Mouse (Mus musculus) activated CD4-positive, CD25-positive, alpha-beta regulatory T cell, adult 9 weeks (primary cell): Measurements from ENCODE around the gene Ppm1k. TPM values are rescaled to one million over a fixed set of nuclear protein-coding genes. Genes with fewer than 3 reads are reported as not detected.

ENCODE experiments used
- polyA plus RNA-seq: library from polyadenylated mRNA; unstranded; fragments of 100-300 nt; shearing (Covaris generic); gene quantifications from one replicate; pipeline ENCODE4 v1.2.1, GENCODE M21; 2017

Ppm1k gene
- 18.2 TPM for polyA plus RNA-seq

DNA sequence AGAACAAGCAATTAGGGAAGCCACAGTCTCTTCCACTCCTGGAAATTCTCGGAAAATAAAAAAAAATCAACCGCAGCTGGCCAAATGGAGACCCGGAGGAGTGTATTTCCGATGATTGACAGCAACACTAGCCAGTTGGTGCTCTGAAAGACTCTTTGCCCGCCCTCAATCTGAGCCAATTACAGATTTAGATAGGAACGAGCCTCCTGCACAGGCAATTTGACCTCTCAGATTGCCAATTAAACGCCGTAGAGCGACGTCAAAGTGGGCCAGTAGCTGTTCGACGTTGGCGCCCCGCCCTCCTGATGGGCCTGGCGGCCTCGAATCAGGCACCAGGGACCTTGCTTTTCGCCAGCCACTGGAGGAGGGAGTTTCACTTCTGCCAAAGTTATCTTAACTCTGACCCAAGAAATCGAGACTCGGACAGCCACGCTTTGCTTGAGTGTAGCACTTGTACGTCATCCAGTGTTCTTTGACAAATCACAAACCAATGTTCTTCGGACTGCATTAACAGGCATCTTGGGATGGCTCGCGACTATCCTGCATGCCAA, at the start of gene Ppm1k:
Gene Ppm1k, minus strand, starts transcription at position 83 of the 551 bp plus-strand sequence.

GRCm38 (mm10) chr6:57580881-57581548, 45.7 kb upstream of the Ppm1k start, which contains the start of gene Herc6:
Gene Herc6, plus strand, starts transcription at chr6:57581000.

Other genes starting within 250 kb of the Ppm1k start
- gene Vmn1r16, start 206.0 kb downstream of the Ppm1k start, polyA plus RNA-seq = not detected
- not detected for gene Vmn1r17, start 171.7 kb downstream of the Ppm1k start, polyA plus RNA-seq
- not detected for gene Vmn1r18, start 139.7 kb downstream of the Ppm1k start, polyA plus RNA-seq
- not detected for gene Vmn1r19, start 131.7 kb downstream of the Ppm1k start, polyA plus RNA-seq
- not detected for gene Vmn1r20, start 106.5 kb downstream of the Ppm1k start, polyA plus RNA-seq
- 32.5 TPM for gene Herc6, start 45.5 kb upstream of the Ppm1k start, polyA plus RNA-seq
- 7.8 TPM for gene Pyurf, start 156.6 kb upstream of the Ppm1k start, polyA plus RNA-seq
- gene Lancl2, start 167.1 kb upstream of the Ppm1k start, polyA plus RNA-seq = 7.4 TPM